Mouse (Mus musculus): Measurements from ENCODE around the gene Ranbp3l.

DNA sequence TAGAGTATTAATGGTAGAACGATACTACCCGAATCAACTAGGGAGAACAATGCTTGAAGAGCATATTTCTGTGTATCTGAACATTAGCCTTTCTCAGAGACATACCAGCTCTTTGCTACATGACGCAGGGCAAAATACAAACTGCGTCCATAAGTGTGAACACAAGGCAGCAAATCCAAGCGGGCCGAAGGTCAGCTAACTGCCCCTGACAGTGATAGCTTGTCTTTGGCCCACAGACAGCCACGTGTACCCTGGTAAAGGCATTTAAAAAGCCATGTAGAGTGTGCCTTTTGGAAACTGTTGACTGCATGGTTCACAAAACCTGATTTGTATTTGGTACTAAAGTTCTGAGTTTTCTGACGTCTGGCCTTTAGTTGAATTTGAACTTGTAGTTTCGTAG lies 115.0 kb downstream of the Ranbp3l start:
- no peak for TF ChIP-seq POLR2A (IDR thresholded peaks at IDR 0.05; ENCODE audit: borderline replicate concordance, extremely low read depth, insufficient read depth, insufficient read length, poor library complexity, severe bottlenecking)
- no peak for TF ChIP-seq CTCF (IDR thresholded peaks at IDR 0.05; ENCODE audit: borderline replicate concordance, extremely low read depth, insufficient read depth, insufficient read length)

Data from brain, embryonic 14.5 days (tissue).